Mouse (Mus musculus): ENCODE data around the gene Nav1.
"Not testable (repeated sequence)": the region's sequence is repeated elsewhere in the genome, so short reads cannot be mapped to it uniquely, and the experiment has no call there.

The Nav1 gene

GRCm38 (mm10) chr1:135514046-135514445 is 93.0 kb downstream of the Nav1 start:
- no peak for DNase-seq

- DNase-seq = no peak
These were observed 93.6 kb downstream of the Nav1 start for GRCm38 (mm10) chr1:135513464-135513863.

- peak; percentile 57 for DNase-seq
These were observed 96.6 kb downstream of the Nav1 start for GRCm38 (mm10) chr1:135510346-135510977.

- no peak for DNase-seq
These were observed 97.7 kb downstream of the Nav1 start for GRCm38 (mm10) chr1:135509145-135510084.

- no peak for DNase-seq
These were observed 98.8 kb downstream of the Nav1 start for GRCm38 (mm10) chr1:135508349-135508634.

GRCm38 (mm10) chr1:135507572-135508348 is 99.3 kb downstream of the Nav1 start:
- no peak for DNase-seq

- no peak for DNase-seq
These were observed 101.6 kb downstream of the Nav1 start for GRCm38 (mm10) chr1:135505499-135505898.

- DNase-seq = no peak
These were observed 103.7 kb downstream of the Nav1 start for GRCm38 (mm10) chr1:135503436-135503835.

GRCm38 (mm10) chr1:135502750-135503149 is 104.3 kb downstream of the Nav1 start:
- DNase-seq = no peak

GRCm38 (mm10) chr1:135502135-135502534 is 105.0 kb downstream of the Nav1 start:
- DNase-seq = no peak

- DNase-seq = no peak
These were observed 108.4 kb downstream of the Nav1 start for GRCm38 (mm10) chr1:135498455-135499358.

- no peak for DNase-seq
These were observed 112.0 kb downstream of the Nav1 start for GRCm38 (mm10) chr1:135495048-135495447.

- no peak for DNase-seq
These were observed 113.2 kb downstream of the Nav1 start for GRCm38 (mm10) chr1:135493862-135494261.

- DNase-seq = no peak
These were observed 114.7 kb downstream of the Nav1 start for GRCm38 (mm10) chr1:135492406-135492805.

- no peak for DNase-seq
These were observed 116.0 kb downstream of the Nav1 start for GRCm38 (mm10) chr1:135490931-135491666.

GRCm38 (mm10) chr1:135488879-135489278 is 118.2 kb downstream of the Nav1 start:
- no peak for DNase-seq

- no peak for DNase-seq
These were observed 121.9 kb downstream of the Nav1 start for GRCm38 (mm10) chr1:135485179-135485578.

- DNase-seq = not testable (repeated sequence)
These were observed 122.5 kb downstream of the Nav1 start for GRCm38 (mm10) chr1:135484503-135485051.

- DNase-seq = no peak
These were observed 123.1 kb downstream of the Nav1 start for GRCm38 (mm10) chr1:135483971-135484370.

- no peak for DNase-seq
These were observed 124.4 kb downstream of the Nav1 start for GRCm38 (mm10) chr1:135482666-135483065.

GRCm38 (mm10) chr1:135481656-135482055 is 125.4 kb downstream of the Nav1 start:
- no peak for DNase-seq
